In the genomic region with DNA sequence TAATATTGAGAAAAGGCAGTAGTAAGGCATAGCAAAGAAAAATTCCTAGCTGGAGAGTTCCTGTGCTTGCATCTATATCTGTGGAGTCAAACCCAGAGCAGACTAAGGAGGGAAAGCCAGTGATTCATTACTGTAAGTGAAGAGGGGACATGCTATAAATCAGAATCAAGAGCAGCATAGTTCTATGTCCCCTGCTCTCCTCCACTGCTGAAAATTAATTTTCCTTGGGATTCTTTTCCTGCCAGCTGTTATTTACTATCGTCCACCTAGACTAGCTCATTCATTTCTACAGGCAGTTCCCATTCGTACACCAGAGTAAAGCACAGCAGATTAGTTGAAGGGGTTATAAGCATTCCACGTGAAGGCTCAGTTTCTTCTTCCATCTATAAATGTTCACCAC, we compare ENCODE assay signal across 24 mouse cellular contexts.
DNase-seq lines count a peak whose midpoint lies in the region; ATAC-seq lines count a peak whose summit lies in the region.
"Had no signal": no experiment of that assay in that cellular context is flagged by ENCODE, and none has a peak within 500 bp of the region (broad histone marks: within the 10 kb centered on the region; RNA-seq: fewer than 3 reads in every experiment).

No protein-coding gene starts in this region.

- H3K27ac ChIP-seq in kidney, embryonic 14.5 days (ENCODE audit: low read depth, low read length) = no peak overlapping the region
- H3K27ac ChIP-seq in kidney, embryonic 16.5 days (ENCODE audit: low read length) = no peak overlapping the region
- H3K27ac ChIP-seq in neural tube, embryonic 12.5 days = no peak overlapping the region
- no peak overlapping the region for H3K27ac ChIP-seq in neural tube, embryonic 15.5 days (replicated peaks)
- H3K27ac ChIP-seq in neural tube, embryonic 14.5 days (ENCODE audit: low read depth, low read length) = no peak overlapping the region
- H3K27ac ChIP-seq: embryonic facial prominence, embryonic 13.5 days; embryonic facial prominence, embryonic 15.5 days; forebrain, embryonic 10.5 days; forebrain, embryonic 12.5 days had no signal

- WGBS in kidney, embryonic 14.5 days = 31% methylated on average over 3 of the region's 3 CpGs
- 30% methylated on average over 3 of the region's 3 CpGs for WGBS in kidney, embryonic 16.5 days
- WGBS in neural tube, embryonic 12.5 days = 58% methylated on average over 3 of the region's 3 CpGs
- WGBS in neural tube, embryonic 15.5 days = 75% methylated on average over 3 of the region's 3 CpGs
- WGBS in neural tube, embryonic 14.5 days = 65% methylated on average over 3 of the region's 3 CpGs

- ATAC-seq in kidney, embryonic 14.5 days (ENCODE audit: low FRiP score, low TSS enrichment) = peak; percentile 76; the same call in 1 of the 2 replicates
- ATAC-seq in kidney, embryonic 16.5 days (ENCODE audit: low FRiP score, low TSS enrichment) = peak; percentile 23; the same call in 1 of the 2 replicates
- ATAC-seq in neural tube, embryonic 12.5 days (ENCODE audit: low FRiP score, low read depth) = peak; percentile 44; the same call in 1 of the 2 replicates
- no peak for ATAC-seq in neural tube, embryonic 15.5 days (ENCODE audit: low FRiP score)
- peak; percentile 82; the same call in 1 of the 2 replicates for ATAC-seq in neural tube, embryonic 14.5 days (ENCODE audit: low read depth)
- ATAC-seq: forebrain, embryonic 14.5 days had no signal

- no peaks in the 10 kb centered on the region for H3K36me3 ChIP-seq in kidney, embryonic 14.5 days (ENCODE audit: control insufficient read depth, insufficient read depth, low read length)
- no peaks in the 10 kb centered on the region for H3K36me3 ChIP-seq in kidney, embryonic 16.5 days (ENCODE audit: insufficient read depth, low read length)
- H3K36me3 ChIP-seq in neural tube, embryonic 12.5 days = no peaks in the 10 kb centered on the region
- no peaks in the 10 kb centered on the region for H3K36me3 ChIP-seq in neural tube, embryonic 15.5 days
- no peaks in the 10 kb centered on the region for H3K36me3 ChIP-seq in neural tube, embryonic 14.5 days (ENCODE audit: control insufficient read depth, insufficient read depth, low read length)
- H3K36me3 ChIP-seq: embryonic facial prominence, embryonic 13.5 days; embryonic facial prominence, embryonic 15.5 days; forebrain, embryonic 10.5 days; forebrain, embryonic 12.5 days had no signal

- no peaks in the 10 kb centered on the region for H3K27me3 ChIP-seq in kidney, embryonic 14.5 days (ENCODE audit: control insufficient read depth, insufficient read depth, low read length)
- H3K27me3 ChIP-seq in kidney, embryonic 16.5 days (ENCODE audit: insufficient read depth, low read length) = no peaks in the 10 kb centered on the region
- no peaks in the 10 kb centered on the region for H3K27me3 ChIP-seq in neural tube, embryonic 12.5 days (replicated peaks)
- no peaks in the 10 kb centered on the region for H3K27me3 ChIP-seq in neural tube, embryonic 15.5 days (replicated peaks)
- no peaks in the 10 kb centered on the region for H3K27me3 ChIP-seq in neural tube, embryonic 14.5 days (ENCODE audit: control insufficient read depth, insufficient read depth, low read length)
- H3K27me3 ChIP-seq: embryonic facial prominence, embryonic 13.5 days; embryonic facial prominence, embryonic 15.5 days; forebrain, embryonic 12.5 days had no signal

- H3K4me2 ChIP-seq in kidney, embryonic 14.5 days (replicated peaks; ENCODE audit: low read depth, low read length) = no peak overlapping the region
- H3K4me2 ChIP-seq in kidney, embryonic 16.5 days (replicated peaks; ENCODE audit: low read depth, low read length) = no peak overlapping the region
- H3K4me2 ChIP-seq in neural tube, embryonic 12.5 days (replicated peaks) = no peak overlapping the region
- no peak overlapping the region for H3K4me2 ChIP-seq in neural tube, embryonic 15.5 days
- no peak overlapping the region for H3K4me2 ChIP-seq in neural tube, embryonic 14.5 days (ENCODE audit: low read depth, low read length)
- H3K4me2 ChIP-seq: embryonic facial prominence, embryonic 13.5 days; embryonic facial prominence, embryonic 15.5 days; forebrain, embryonic 12.5 days had no signal

- no peak overlapping the region for H3K4me3 ChIP-seq in kidney, embryonic 14.5 days (ENCODE audit: low read length)
- H3K4me3 ChIP-seq in kidney, embryonic 16.5 days (ENCODE audit: low read length) = no peak overlapping the region
- H3K4me3 ChIP-seq in neural tube, embryonic 12.5 days = no peak overlapping the region
- no peak overlapping the region for H3K4me3 ChIP-seq in neural tube, embryonic 15.5 days (replicated peaks)
- H3K4me3 ChIP-seq in neural tube, embryonic 14.5 days (ENCODE audit: low read depth, low read length) = no peak overlapping the region
- H3K4me3 ChIP-seq: embryonic facial prominence, embryonic 13.5 days; embryonic facial prominence, embryonic 15.5 days; erythroblast, embryonic 14.5 days; forebrain, embryonic 10.5 days; forebrain, embryonic 12.5 days had no signal

- no peak for DNase-seq in kidney, postnatal 36 days
- no peak for DNase-seq in kidney, postnatal 4 days
- no peak for DNase-seq in retina, postnatal 1 day
- DNase-seq: adrenal gland, adult 2 months; adrenal gland, postnatal 10 days; adrenal gland, postnatal 25 days; cerebellum, adult 11 months; cerebellum, adult 18-20 months; cerebellum, adult 8-10 months; cerebellum, adult 9-11 months; cerebellum, postnatal 14 days; cerebellum, postnatal 36 days; embryo, embryonic 11 days had no signal

- no peak overlapping the region for H3K9ac ChIP-seq in kidney, embryonic 14.5 days (ENCODE audit: low read depth, low read length)
- H3K9ac ChIP-seq in kidney, embryonic 16.5 days (replicated peaks; ENCODE audit: low read length) = no peak overlapping the region
- H3K9ac ChIP-seq in neural tube, embryonic 12.5 days = no peak overlapping the region
- H3K9ac ChIP-seq in neural tube, embryonic 15.5 days (replicated peaks) = no peak overlapping the region
- H3K9ac ChIP-seq in neural tube, embryonic 14.5 days (replicated peaks; ENCODE audit: low read depth, low read length) = no peak overlapping the region
- H3K9ac ChIP-seq: embryonic facial prominence, embryonic 13.5 days; embryonic facial prominence, embryonic 15.5 days; forebrain, embryonic 12.5 days had no signal

- no peaks in the 10 kb centered on the region for H3K4me1 ChIP-seq in kidney, embryonic 14.5 days (ENCODE audit: control insufficient read depth, insufficient read depth, low read length)
- no peaks in the 10 kb centered on the region for H3K4me1 ChIP-seq in kidney, embryonic 16.5 days (ENCODE audit: insufficient read depth, low read length)
- H3K4me1 ChIP-seq in neural tube, embryonic 12.5 days = no peaks in the 10 kb centered on the region
- H3K4me1 ChIP-seq in neural tube, embryonic 15.5 days = no peaks in the 10 kb centered on the region
- no peaks in the 10 kb centered on the region for H3K4me1 ChIP-seq in neural tube, embryonic 14.5 days (ENCODE audit: control insufficient read depth, insufficient read depth, low read length)
- H3K4me1 ChIP-seq: embryonic facial prominence, embryonic 13.5 days; embryonic facial prominence, embryonic 15.5 days; forebrain, embryonic 10.5 days; forebrain, embryonic 12.5 days had no signal

- H3K9me3 ChIP-seq in kidney, embryonic 14.5 days (ENCODE audit: control insufficient read depth, low read length) = no peaks in the 10 kb centered on the region
- H3K9me3 ChIP-seq in kidney, embryonic 16.5 days (ENCODE audit: low read length) = no peaks in the 10 kb centered on the region
- no peaks in the 10 kb centered on the region for H3K9me3 ChIP-seq in neural tube, embryonic 12.5 days
- no peaks in the 10 kb centered on the region for H3K9me3 ChIP-seq in neural tube, embryonic 15.5 days (replicated peaks)
- H3K9me3 ChIP-seq in neural tube, embryonic 14.5 days (ENCODE audit: control insufficient read depth, low read length) = no peaks in the 10 kb centered on the region
- H3K9me3 ChIP-seq: embryonic facial prominence, embryonic 13.5 days; embryonic facial prominence, embryonic 15.5 days; forebrain, embryonic 10.5 days; forebrain, embryonic 12.5 days had no signal
